Mouse (Mus musculus) limb, embryonic 12.5 days (tissue): Measurements from ENCODE around the gene Fbxl5. TPM values are rescaled to one million over a fixed set of nuclear protein-coding genes. Genes with fewer than 3 reads are reported as not detected.

Experiments used
- ATAC-seq: fragments of 200-750 bp; cut with Nextera tagmentation; 2 replicates; pipeline ENCODE4 v1.8.0; 2017; ENCODE audit warnings: low read depth, moderate TSS enrichment; ENCODE audit not compliant: insufficient number of reproducible peaks, insufficient read depth, low FRiP score, low TSS enrichment
- H3K27ac ChIP-seq: fragments of 300-500 bp; sonication (generic); 2 replicates; pipeline ENCODE4 v1.5.1; 2016; ENCODE audit warnings: mild to moderate bottlenecking, moderate library complexity
- H3K27me3 ChIP-seq: fragments of 300-500 bp; sonication (generic); 2 replicates; pipeline ENCODE4 v1.6.1; 2016; ENCODE audit warnings: mild to moderate bottlenecking, moderate library complexity
- H3K36me3 ChIP-seq: fragments of 300-500 bp; sonication (generic); 2 replicates; pipeline ENCODE4 v1.6.1; 2016; ENCODE audit warnings: mild to moderate bottlenecking, moderate library complexity
- H3K4me1 ChIP-seq: fragments of 300-500 bp; sonication (generic); replicated peaks from 2 replicates; pipeline ENCODE4 v1.6.1; 2016
- H3K4me2 ChIP-seq: fragments of 300-500 bp; sonication (generic); 2 replicates; pipeline ENCODE4 v1.6.1; 2016; ENCODE audit warnings: mild to moderate bottlenecking, moderate library complexity
- H3K4me3 ChIP-seq: fragments of 300-500 bp; sonication (generic); replicated peaks from 2 replicates; pipeline ENCODE4 v1.5.1; 2016; ENCODE audit warnings: mild to moderate bottlenecking
- H3K9ac ChIP-seq: fragments of 300-500 bp; sonication (generic); replicated peaks from 2 replicates; pipeline ENCODE4 v1.6.1; 2016; ENCODE audit warnings: mild to moderate bottlenecking, moderate library complexity
- H3K9me3 ChIP-seq: fragments of 300-500 bp; sonication (generic); 2 replicates; pipeline ENCODE4 v1.6.1; 2016; ENCODE audit warnings: mild to moderate bottlenecking, moderate library complexity
- WGBS: fragments of 180-500 bp; shearing (Covaris S2); methylation state at CpG from one replicate; pipeline ENCODE4 v1.1.7; 2016; 5-methylcytosine and 5-hydroxymethylcytosine counted together
- polyA plus RNA-seq: library from polyadenylated mRNA; unstranded; fragments of >200 nt; fragmentation: Nextera tagmentation; extraction: Ambion mirVana; gene quantifications from 2 replicates; pipeline ENCODE4 v1.2.1, GENCODE M21; 2016

Fbxl5 gene
- polyA plus RNA-seq, 1 experiment from 2014 or later, result 58.4 TPM

- Histone ChIP-seq H3K9ac (no peak overlapping the region), H3K4me1 (no peaks in the 10 kb centered on the region), H3K36me3 (peaks cover 52% of the 10 kb centered on the region), H3K27me3 (no peaks in the 10 kb centered on the region), H3K9me3 (no peaks in the 10 kb centered on the region), H3K4me3 (no peak overlapping the region), H3K27ac (no peak overlapping the region), H3K4me2 (no peak overlapping the region)
- no peak for ATAC-seq
- WGBS, result 79% methylated on average over 8 of the region's 8 CpGs
These were observed 89.1 kb downstream of the Fbxl5 start for GRCm38 (mm10) chr5:43732381-43732780.

- WGBS, result 86% methylated on average over 11 of the region's 11 CpGs
- no peak overlapping the region for H3K27ac ChIP-seq
- H3K36me3 ChIP-seq, result peaks cover 73% of the 10 kb centered on the region
- no peaks in the 10 kb centered on the region for H3K27me3 ChIP-seq
- no peak for ATAC-seq
- no peaks in the 10 kb centered on the region for H3K4me1 ChIP-seq
- H3K9ac ChIP-seq, result no peak overlapping the region
- H3K4me2 ChIP-seq, result no peak overlapping the region
- H3K4me3 ChIP-seq, result no peak overlapping the region
- H3K9me3 ChIP-seq, result no peaks in the 10 kb centered on the region
These were observed 92.9 kb downstream of the Fbxl5 start for GRCm38 (mm10) chr5:43728375-43729165.

- Histone ChIP-seq H3K4me2 (no peak overlapping the region), H3K9ac (no peak overlapping the region), H3K27me3 (no peaks in the 10 kb centered on the region), H3K27ac (no peak overlapping the region), H3K4me3 (no peak overlapping the region), H3K9me3 (no peaks in the 10 kb centered on the region), H3K36me3 (peaks cover 76% of the 10 kb centered on the region), H3K4me1 (no peaks in the 10 kb centered on the region)
- 90% methylated on average over 7 of the region's 7 CpGs for WGBS
- ATAC-seq, result no peak
These were observed 97.6 kb downstream of the Fbxl5 start for GRCm38 (mm10) chr5:43723830-43724229.

GRCm38 (mm10) chr5:43722452-43722783 is 99.0 kb downstream of the Fbxl5 start:
- Histone ChIP-seq H3K27me3 (no peaks in the 10 kb centered on the region), H3K27ac (no peak overlapping the region), H3K4me2 (no peak overlapping the region), H3K4me1 (no peaks in the 10 kb centered on the region), H3K9me3 (no peaks in the 10 kb centered on the region), H3K9ac (no peak overlapping the region), H3K4me3 (no peak overlapping the region), H3K36me3 (peaks cover 79% of the 10 kb centered on the region)
- ATAC-seq, result no peak
- 94% methylated on average over 6 of the region's 6 CpGs for WGBS

- H3K9me3 ChIP-seq, result no peaks in the 10 kb centered on the region
- H3K27ac ChIP-seq, result no peak overlapping the region
- no peaks in the 10 kb centered on the region for H3K27me3 ChIP-seq
- no peak overlapping the region for H3K4me3 ChIP-seq
- H3K4me2 ChIP-seq, result no peak overlapping the region
- 77% methylated on average over 5 of the region's 5 CpGs for WGBS
- peaks cover 73% of the 10 kb centered on the region for H3K36me3 ChIP-seq
- H3K9ac ChIP-seq, result no peak overlapping the region
- no peak for ATAC-seq
- H3K4me1 ChIP-seq, result no peaks in the 10 kb centered on the region
These were observed 99.6 kb downstream of the Fbxl5 start for GRCm38 (mm10) chr5:43721538-43722451.

GRCm38 (mm10) chr5:43699240-43699639 is 122.2 kb downstream of the Fbxl5 start:
- no peak overlapping the region for H3K4me2 ChIP-seq
- no peak overlapping the region for H3K9ac ChIP-seq
- no peaks in the 10 kb centered on the region for H3K27me3 ChIP-seq
- H3K4me1 ChIP-seq, result no peaks in the 10 kb centered on the region
- H3K27ac ChIP-seq, result no peak overlapping the region
- H3K36me3 ChIP-seq, result peaks cover 93% of the 10 kb centered on the region
- no peak for ATAC-seq
- H3K4me3 ChIP-seq, result no peak overlapping the region
- H3K9me3 ChIP-seq, result no peaks in the 10 kb centered on the region

- Histone ChIP-seq H3K36me3 (peaks cover 86% of the 10 kb centered on the region), H3K27ac (no peak overlapping the region), H3K4me1 (no peaks in the 10 kb centered on the region), H3K9ac (no peak overlapping the region), H3K4me2 (no peak overlapping the region), H3K27me3 (no peaks in the 10 kb centered on the region), H3K4me3 (no peak overlapping the region), H3K9me3 (no peaks in the 10 kb centered on the region)
- WGBS, result 94% methylated on average over 3 of the region's 3 CpGs
- ATAC-seq, result no peak
These were observed 124.3 kb downstream of the Fbxl5 start for GRCm38 (mm10) chr5:43697133-43697532.

Other genes starting within 250 kb of the Fbxl5 start
- 11.1 and 12.3 TPM in 2 replicates for gene Cc2d2a, start 159.3 kb downstream of the Fbxl5 start, polyA plus RNA-seq
- gene Bst1, start 2.8 kb downstream of the Fbxl5 start, polyA plus RNA-seq, result not detected in 2 replicates
- 9.9 and 11.5 TPM in 2 replicates for gene Cd38, start 46.9 kb upstream of the Fbxl5 start, polyA plus RNA-seq
- 0.87 TPM in 1 of 2 replicates, not detected in the other for gene Gm7879, start 91.5 kb upstream of the Fbxl5 start, polyA plus RNA-seq
- 3.2 and 4.5 TPM in 2 replicates for gene Fgfbp1, start 160.1 kb upstream of the Fbxl5 start, polyA plus RNA-seq